Mouse (Mus musculus) cerebellum, postnatal 25 days (tissue): ENCODE measurements at regions not wholly inside any gene's neighbourhood (a gene's known extent, or its start where the extent isn't known, plus 50 kb on each side); places are given as distances from the start of the nearest gene placed in this dataset.

Experiments
- DNase-seq, 2 experiments: peaks; one replicate each; pipeline ENCODE4 v3.0.0; 2021; ENCODE audit warnings: mixed read lengths in 2 of 2

DNA sequence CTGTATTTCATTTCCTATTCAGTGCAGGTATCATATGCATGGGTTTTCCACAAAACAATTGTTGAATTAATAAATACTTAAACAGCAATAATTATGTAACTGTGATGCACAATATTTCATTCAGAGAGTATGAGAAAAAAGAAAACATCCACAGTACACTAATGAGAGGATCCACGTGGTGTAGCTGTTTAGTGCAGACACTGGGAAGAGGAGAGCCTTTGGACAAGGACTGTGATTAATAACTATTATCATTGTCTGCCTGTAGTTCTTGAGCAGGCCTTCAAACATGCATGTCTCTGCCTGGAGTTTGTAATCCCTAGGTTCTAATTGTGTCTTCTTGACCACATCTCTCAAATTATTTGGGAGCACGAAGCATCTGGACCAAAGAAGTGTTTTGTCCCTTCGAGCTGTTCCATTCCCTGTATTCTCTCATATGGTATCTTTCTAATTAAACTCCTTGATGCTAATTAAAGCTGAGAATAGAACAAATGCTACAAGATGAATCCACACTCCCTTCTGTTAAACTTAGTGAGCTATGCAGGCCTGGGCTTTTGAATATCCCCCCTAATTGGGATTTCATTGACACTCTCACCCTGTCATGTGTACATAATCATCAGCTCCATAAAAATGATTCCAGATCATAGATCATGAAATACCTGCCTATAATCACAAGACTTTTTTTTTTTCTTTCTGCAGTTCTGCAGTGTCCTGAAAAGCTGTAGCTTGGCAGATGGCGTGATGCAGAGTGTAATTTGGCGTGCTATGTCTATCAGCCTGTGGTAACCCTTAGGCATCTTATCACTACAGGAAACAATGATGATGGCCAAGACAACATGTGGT lies 1208.9 kb upstream of the G6pd2 start:
- peak; percentile 55 to 63 for DNase-seq

GRCm38 (mm10) chr5:60600300-60600648 lies 1208.3 kb upstream of the G6pd2 start:
- no peak for DNase-seq

- peak in 1 of 2 experiments; percentile 57 for DNase-seq
Observed at GRCm38 (mm10) chr5:60608943-60609614, 1199.5 kb upstream of the G6pd2 start.
